Mouse (Mus musculus): ENCODE measurements around the gene Gaa. TPM values are rescaled to one million over a fixed set of nuclear protein-coding genes. Genes with fewer than 3 reads are reported as not detected.

Gaa gene
- 86.4 TPM for polyA plus RNA-seq (2012; fragmentation: generic; extraction: Trizol)

GRCm38 (mm10) chr11:119267768-119268556, at the start of gene Gaa:
Gene Gaa (plus strand): TSS chr11:119267887.
- no peaks in the 10 kb centered on the region for H3K36me3 ChIP-seq (ENCODE audit: control insufficient read depth, insufficient read depth)
- peak within 1 kb of the TSS; percentile 44 for H3K4me3 ChIP-seq
- H3K79me2 ChIP-seq (ENCODE audit: control insufficient read depth, insufficient read depth): no peaks in the 10 kb centered on the region
- peak within 1 kb of the TSS; percentile 78 for H3K4me2 ChIP-seq (ENCODE audit: low read depth)
- H3ac ChIP-seq (ENCODE audit: control insufficient read depth, insufficient read length): peak within 1 kb of the TSS; percentile 26
- peak; percentile 74 for TF ChIP-seq POLR2A (IDR thresholded peaks at IDR 0.05; ENCODE audit: insufficient read length, low read depth)
- peak in 2 of 3 experiments; percentile 82 to 85 for TF ChIP-seq MYOD1 (IDR thresholded peaks at IDR 0.05; ENCODE audit: control insufficient read depth in 1 of 3, insufficient read length in 2 of 3, low read depth in 2 of 3)
- peak; percentile 46 for TF ChIP-seq POLR2AphosphoS2 (IDR thresholded peaks at IDR 0.05; ENCODE audit: insufficient read length, low read depth)
- no peak for TF ChIP-seq REST (IDR thresholded peaks at IDR 0.05; ENCODE audit: insufficient read depth, insufficient read length)
- peak; percentile 17 for TF ChIP-seq SRF (IDR thresholded peaks at IDR 0.05; ENCODE audit: control insufficient read depth, insufficient read length, low read depth)
- TF ChIP-seq MYOG (IDR thresholded peaks at IDR 0.05; ENCODE audit: control insufficient read depth in 1 of 3, insufficient read depth in 1 of 3, insufficient read length in 2 of 3, low read depth in 2 of 3): peak; percentile 8 to 84 (median 84)
- TF ChIP-seq E2F4 (IDR thresholded peaks at IDR 0.05; ENCODE audit: insufficient read depth): no peak
- TF ChIP-seq USF1 (IDR thresholded peaks at IDR 0.05; ENCODE audit: low read depth): peak; percentile 94
- no peak for TF ChIP-seq CEBPB (IDR thresholded peaks at IDR 0.05; ENCODE audit: insufficient read depth, poor library complexity, severe bottlenecking)
- no peak for TF ChIP-seq MAX (IDR thresholded peaks at IDR 0.05; ENCODE audit: low read depth)
- peak; percentile 19 for TF ChIP-seq TCF3 (IDR thresholded peaks at IDR 0.05; ENCODE audit: insufficient read length, low read depth)
- H3K27me3 ChIP-seq (ENCODE audit: control insufficient read depth, insufficient read depth, insufficient read length): peaks cover 10% of the 10 kb centered on the region

GRCm38 (mm10) chr11:119219816-119220465, 47.7 kb upstream of the Gaa start:
- no peaks in the 10 kb centered on the region for H3K36me3 ChIP-seq (ENCODE audit: control insufficient read depth, insufficient read depth)
- no peak overlapping the region for H3ac ChIP-seq (ENCODE audit: control insufficient read depth, insufficient read length)
- no peaks in the 10 kb centered on the region for H3K79me2 ChIP-seq (ENCODE audit: control insufficient read depth, insufficient read depth)
- H3K4me2 ChIP-seq (ENCODE audit: low read depth): no peak overlapping the region
- no peak overlapping the region for H3K4me3 ChIP-seq
- H3K27me3 ChIP-seq (ENCODE audit: control insufficient read depth, insufficient read depth, insufficient read length): no peaks in the 10 kb centered on the region
- TF ChIP-seq E2F4 (IDR thresholded peaks at IDR 0.05; ENCODE audit: insufficient read depth): no peak
- TF ChIP-seq MYOG (IDR thresholded peaks at IDR 0.05; ENCODE audit: control insufficient read depth in 1 of 3, insufficient read depth in 1 of 3, insufficient read length in 2 of 3, low read depth in 2 of 3): peak in 1 of 3 experiments; percentile 81
- TF ChIP-seq MYOD1 (IDR thresholded peaks at IDR 0.05; ENCODE audit: control insufficient read depth in 1 of 3, insufficient read length in 2 of 3, low read depth in 2 of 3): peak in 2 of 3 experiments; percentile 19 to 49

- H3K36me3 ChIP-seq (ENCODE audit: control insufficient read depth, insufficient read depth): no peaks in the 10 kb centered on the region
- no peak for TF ChIP-seq CEBPB (IDR thresholded peaks at IDR 0.05; ENCODE audit: insufficient read depth, poor library complexity, severe bottlenecking)
- TF ChIP-seq E2F4 (IDR thresholded peaks at IDR 0.05; ENCODE audit: insufficient read depth): no peak
- TF ChIP-seq MAX (IDR thresholded peaks at IDR 0.05; ENCODE audit: low read depth): no peak
- no peak for TF ChIP-seq TCF3 (IDR thresholded peaks at IDR 0.05; ENCODE audit: insufficient read length, low read depth)
- TF ChIP-seq MYOD1 (IDR thresholded peaks at IDR 0.05; ENCODE audit: control insufficient read depth in 1 of 3, insufficient read length in 2 of 3, low read depth in 2 of 3): no peak
- no peak for TF ChIP-seq USF1 (IDR thresholded peaks at IDR 0.05; ENCODE audit: low read depth)
- TF ChIP-seq MYOG (IDR thresholded peaks at IDR 0.05; ENCODE audit: control insufficient read depth in 1 of 3, insufficient read depth in 1 of 3, insufficient read length in 2 of 3, low read depth in 2 of 3): no peak
- TF ChIP-seq POLR2A (IDR thresholded peaks at IDR 0.05; ENCODE audit: insufficient read length, low read depth): no peak
- TF ChIP-seq REST (IDR thresholded peaks at IDR 0.05; ENCODE audit: insufficient read depth, insufficient read length): no peak
- no peak for TF ChIP-seq TCF12 (IDR thresholded peaks at IDR 0.05; ENCODE audit: insufficient read depth, poor library complexity, severe bottlenecking)
- no peak for TF ChIP-seq SRF (IDR thresholded peaks at IDR 0.05; ENCODE audit: control insufficient read depth, insufficient read length, low read depth)
- no peak for TF ChIP-seq POLR2AphosphoS2 (IDR thresholded peaks at IDR 0.05; ENCODE audit: insufficient read length, low read depth)
- H3K79me2 ChIP-seq (ENCODE audit: control insufficient read depth, insufficient read depth): no peaks in the 10 kb centered on the region
These were observed 45.7 kb upstream of the Gaa start for GRCm38 (mm10) chr11:119221812-119222510.

GRCm38 (mm10) chr11:119223124-119223890, 44.4 kb upstream of the Gaa start:
- no peak overlapping the region for H3K4me2 ChIP-seq (ENCODE audit: low read depth)
- no peaks in the 10 kb centered on the region for H3K27me3 ChIP-seq (ENCODE audit: control insufficient read depth, insufficient read depth, insufficient read length)
- H3K79me2 ChIP-seq (ENCODE audit: control insufficient read depth, insufficient read depth): no peaks in the 10 kb centered on the region
- no peak overlapping the region for H3ac ChIP-seq (ENCODE audit: control insufficient read depth, insufficient read length)
- no peaks in the 10 kb centered on the region for H3K36me3 ChIP-seq (ENCODE audit: control insufficient read depth, insufficient read depth)
- TF ChIP-seq POLR2A (IDR thresholded peaks at IDR 0.05; ENCODE audit: insufficient read length, low read depth): no peak
- TF ChIP-seq MYOD1 (IDR thresholded peaks at IDR 0.05; ENCODE audit: control insufficient read depth in 1 of 3, insufficient read length in 2 of 3, low read depth in 2 of 3): no peak
- no peak for TF ChIP-seq POLR2AphosphoS2 (IDR thresholded peaks at IDR 0.05; ENCODE audit: insufficient read length, low read depth)
- TF ChIP-seq TCF3 (IDR thresholded peaks at IDR 0.05; ENCODE audit: insufficient read length, low read depth): no peak
- no peak for TF ChIP-seq CEBPB (IDR thresholded peaks at IDR 0.05; ENCODE audit: insufficient read depth, poor library complexity, severe bottlenecking)
- TF ChIP-seq REST (IDR thresholded peaks at IDR 0.05; ENCODE audit: insufficient read depth, insufficient read length): no peak
- no peak for TF ChIP-seq USF1 (IDR thresholded peaks at IDR 0.05; ENCODE audit: low read depth)
- no peak for TF ChIP-seq MYOG (IDR thresholded peaks at IDR 0.05; ENCODE audit: control insufficient read depth in 1 of 3, insufficient read depth in 1 of 3, insufficient read length in 2 of 3, low read depth in 2 of 3)
- TF ChIP-seq SRF (IDR thresholded peaks at IDR 0.05; ENCODE audit: control insufficient read depth, insufficient read length, low read depth): no peak
- TF ChIP-seq TCF12 (IDR thresholded peaks at IDR 0.05; ENCODE audit: insufficient read depth, poor library complexity, severe bottlenecking): no peak
- no peak overlapping the region for H3K4me3 ChIP-seq

More at GRCm38 (mm10) chr11:119221812-119222510, 45.7 kb upstream of the Gaa start:
- no peak overlapping the region for H3K4me2 ChIP-seq (ENCODE audit: low read depth)
- no peaks in the 10 kb centered on the region for H3K27me3 ChIP-seq (ENCODE audit: control insufficient read depth, insufficient read depth, insufficient read length)
- H3K4me3 ChIP-seq: no peak overlapping the region
- no peak overlapping the region for H3ac ChIP-seq (ENCODE audit: control insufficient read depth, insufficient read length)
